Mouse (Mus musculus): ENCODE results near the gene Gm3424. TPM values are rescaled to one million over a fixed set of nuclear protein-coding genes. Genes with fewer than 3 reads are reported as not detected.

Gm3424 gene
- not detected for total RNA-seq (2023)

GRCm38 (mm10) chr14:5830229-5830628 lies at the start of gene Gm3424:
Gene Gm3424, minus strand, starts transcription at chr14:5830329.

GRCm38 (mm10) chr14:5807882-5808281 lies 22.2 kb downstream of the Gm3424 start, which contains the start of gene Gm3383:
Gene Gm3383, minus strand, starts transcription at chr14:5807982.

Other genes starting within 250 kb of the Gm3424 start
- not detected for gene Gm8265, start 197.3 kb downstream of the Gm3424 start, total RNA-seq (2023)
- gene Gm9603, start 142.9 kb downstream of the Gm3424 start, total RNA-seq (2023), result not detected
- gene Gm3373, start 88.8 kb downstream of the Gm3424 start, total RNA-seq (2023), result under 1 TPM in 1 of 2 experiments, not detected in 1; 0.59 TPM
- gene Gm3383, start 22.3 kb downstream of the Gm3424 start, total RNA-seq (2023), result 1 to 10 TPM; 1.0 to 1.3 TPM
- under 1 TPM in 1 of 2 experiments, not detected in 1; 0.83 TPM for gene Gm8237, start 50.1 kb upstream of the Gm3424 start, total RNA-seq (2023)
- not detected for gene Gm3248, start 131.4 kb upstream of the Gm3424 start, total RNA-seq (2023)
- not detected for gene Gm3453, start 148.8 kb upstream of the Gm3424 start, total RNA-seq (2023)
- gene Gm6337, start 227.9 kb upstream of the Gm3424 start, total RNA-seq (2023), result not detected